Mouse (Mus musculus) liver, embryonic 14.5 days (tissue): ENCODE results near the gene Akr1b3. TPM values are rescaled to one million over a fixed set of nuclear protein-coding genes. Genes with fewer than 3 reads are reported as not detected.

Source experiments
- ATAC-seq: fragments of 200-750 bp; cut with Nextera tagmentation; 2 replicates; pipeline ENCODE4 v1.8.0; 2017; ENCODE audit warnings: moderate number of reproducible peaks, mild to moderate bottlenecking, moderate library complexity; ENCODE audit not compliant: insufficient read depth
- DNase-seq, 3 experiments: peaks; one replicate each; pipeline ENCODE4 v3.0.0-alpha.2; 2012 to 2013; ENCODE audit warnings: low read depth in 3 of 3, low spot score in 3 of 3
- H3K27ac ChIP-seq: fragments of 300-500 bp; sonication (generic); 2 replicates; pipeline ENCODE4 v1.5.1; 2014; ENCODE audit warnings: moderate library complexity, mild to moderate bottlenecking, control low read depth, inconsistent platforms
- H3K27me3 ChIP-seq: fragments of 300-500 bp; sonication (generic); 2 replicates; pipeline ENCODE4 v1.6.1; 2014; ENCODE audit warnings: mild to moderate bottlenecking, low read length, moderate library complexity; ENCODE audit not compliant: control insufficient read depth, insufficient read depth
- H3K36me3 ChIP-seq: fragments of 300-500 bp; sonication (generic); replicated peaks from 2 replicates; pipeline ENCODE4 v1.6.1; 2014; ENCODE audit warnings: low read depth; ENCODE audit not compliant: control insufficient read depth, insufficient read depth
- H3K4me1 ChIP-seq, 2 experiments: fragments of 200-500 bp in 1 of 2; fragments of 300-500 bp in 1 of 2; sonication (generic) in 1 of 2; replicated peaks; 2 replicates each; pipeline ENCODE4 v1.6.1; 2012 to 2014; ENCODE audit warnings: antibody characterized with exemption in 1 of 2, inconsistent platforms in 1 of 2, low read length in 1 of 2; ENCODE audit not compliant: control insufficient read depth in 2 of 2, insufficient read depth in 2 of 2
- H3K4me2 ChIP-seq: fragments of 300-500 bp; sonication (generic); 2 replicates; pipeline ENCODE4 v1.6.1; 2014; ENCODE audit warnings: low read depth, mild to moderate bottlenecking, control low read depth, moderate library complexity
- H3K4me3 ChIP-seq, 2 experiments: fragments of 200-500 bp in 1 of 2; fragments of 300-500 bp in 1 of 2; sonication (generic) in 1 of 2; 2 replicates each; pipeline ENCODE4 v1.5.1; 2012 to 2014; ENCODE audit warnings: low read depth in 2 of 2, low read length in 2 of 2, mild to moderate bottlenecking in 2 of 2, control low read depth in 1 of 2, inconsistent platforms in 1 of 2, moderate library complexity in 1 of 2; ENCODE audit not compliant: insufficient read depth in 1 of 2
- H3K9ac ChIP-seq: fragments of 300-500 bp; sonication (generic); replicated peaks from 2 replicates; pipeline ENCODE4 v1.6.1; 2014; ENCODE audit warnings: mild to moderate bottlenecking, control low read depth, moderate library complexity
- H3K9me3 ChIP-seq: fragments of 300-500 bp; sonication (generic); 2 replicates; pipeline ENCODE4 v1.6.1; 2016; ENCODE audit warnings: low read length, mixed read lengths; ENCODE audit not compliant: control insufficient read depth
- CTCF ChIP-seq: IDR thresholded peaks from 2 replicates; pipeline ENCODE4 v1.5.1; 2016; ENCODE audit warnings: antibody characterized with exemption, low read depth, control low read depth
- EP300 ChIP-seq: IDR thresholded peaks from 2 replicates; pipeline ENCODE4 v1.6.1; 2016; ENCODE audit warnings: antibody characterized with exemption, low read depth
- WGBS: fragments of 180-500 bp; shearing (Covaris S2); extraction: QIAGEN DNeasy Blood & Tissue Kit; methylation state at CpG from one replicate; pipeline ENCODE4 v1.1.7; 2014; ENCODE audit not compliant: insufficient replicate concordance; 5-methylcytosine and 5-hydroxymethylcytosine counted together
- polyA plus RNA-seq, 2 experiments: library from polyadenylated mRNA; depleted of rRNA in 1 of 2; stranded (reverse) in 1 of 2; unstranded in 1 of 2; fragments of >200 nt; fragmentation: Nextera tagmentation in 1 of 2; extraction: Ambion mirVana in 1 of 2; gene quantifications; 2 replicates each; pipeline versions ENCODE4 v1.2.1 to v1.2.3; 2012 to 2014

Gene Akr1b3
- polyA plus RNA-seq, 2 experiments: 32.2 to 50.4 TPM

- ATAC-seq (no peak), DNase-seq (no peak)
- no peak overlapping the region for H3K9ac ChIP-seq
- no peaks in the 10 kb centered on the region for H3K36me3 ChIP-seq
- WGBS: 15% methylated on average over 2 of the region's 2 CpGs
- H3K27ac ChIP-seq: no peak overlapping the region
- H3K9me3 ChIP-seq: no peaks in the 10 kb centered on the region
- TF ChIP-seq CTCF (no peak), EP300 (no peak)
- H3K4me2 ChIP-seq: no peak overlapping the region
- H3K4me1 ChIP-seq: no peaks in the 10 kb centered on the region
- no peaks in the 10 kb centered on the region for H3K27me3 ChIP-seq
- no peak overlapping the region for H3K4me3 ChIP-seq
Observed at GRCm38 (mm10) chr6:34273073-34273472, 44.2 kb downstream of the Akr1b3 start.

- TF ChIP-seq EP300 (no peak), CTCF (no peak)
- Histone ChIP-seq H3K36me3 (no peaks in the 10 kb centered on the region), H3K9me3 (no peaks in the 10 kb centered on the region), H3K4me3 (no peak overlapping the region), H3K4me2 (no peak overlapping the region), H3K27me3 (no peaks in the 10 kb centered on the region), H3K9ac (no peak overlapping the region), H3K4me1 (no peaks in the 10 kb centered on the region), H3K27ac (no peak overlapping the region)
- WGBS: 44% methylated on average over 5 of the region's 5 CpGs
- no peak for DNase-seq
- ATAC-seq: no peak
Observed at GRCm38 (mm10) chr6:34272462-34272861, 44.8 kb downstream of the Akr1b3 start.

- no peaks in the 10 kb centered on the region for H3K4me1 ChIP-seq
- no peak overlapping the region for H3K4me3 ChIP-seq
- no peak overlapping the region for H3K4me2 ChIP-seq
- DNase-seq (no peak), ATAC-seq (no peak)
- H3K9me3 ChIP-seq: no peaks in the 10 kb centered on the region
- H3K27me3 ChIP-seq: no peaks in the 10 kb centered on the region
- H3K27ac ChIP-seq: no peak overlapping the region
- H3K9ac ChIP-seq: no peak overlapping the region
- TF ChIP-seq CTCF (no peak), EP300 (no peak)
- H3K36me3 ChIP-seq: no peaks in the 10 kb centered on the region
- WGBS: 49% methylated on average over 6 of the region's 6 CpGs
Observed at GRCm38 (mm10) chr6:34270717-34271116, 46.6 kb downstream of the Akr1b3 start.

- no peak overlapping the region for H3K9ac ChIP-seq
- ATAC-seq (no peak), DNase-seq (no peak)
- no peaks in the 10 kb centered on the region for H3K27me3 ChIP-seq
- no peak overlapping the region for H3K4me2 ChIP-seq
- H3K9me3 ChIP-seq: no peaks in the 10 kb centered on the region
- H3K36me3 ChIP-seq: no peaks in the 10 kb centered on the region
- no peak overlapping the region for H3K27ac ChIP-seq
- no peak for TF ChIP-seq CTCF
- no peak for TF ChIP-seq EP300
- H3K4me3 ChIP-seq: no peak overlapping the region
- no peaks in the 10 kb centered on the region for H3K4me1 ChIP-seq
- 57% methylated on average over 5 of the region's 5 CpGs for WGBS
Observed at GRCm38 (mm10) chr6:34258546-34258945, 58.7 kb downstream of the Akr1b3 start.

Other genes starting within 250 kb of the Akr1b3 start
- 7.8 and 8.4 TPM in 2 replicates for gene Slc35b4, start 140.4 kb downstream of the Akr1b3 start, polyA plus RNA-seq (2012; rRNA removed)
- gene Slc35b4, start 140.4 kb downstream of the Akr1b3 start, polyA plus RNA-seq (2014; fragmentation: Nextera tagmentation; extraction: Ambion mirVana): 17.0 and 20.6 TPM in 2 replicates
- 3.6 and 4.7 TPM in 2 replicates for gene Akr1b8, start 36.6 kb upstream of the Akr1b3 start, polyA plus RNA-seq (2012; rRNA removed)
- 4.2 and 5.7 TPM in 2 replicates for gene Akr1b8, start 36.6 kb upstream of the Akr1b3 start, polyA plus RNA-seq (2014; fragmentation: Nextera tagmentation; extraction: Ambion mirVana)
- 4.6 and 5.1 TPM in 2 replicates for gene Akr1b10, start 66.7 kb upstream of the Akr1b3 start, polyA plus RNA-seq (2012; rRNA removed)
- gene Akr1b10, start 66.7 kb upstream of the Akr1b3 start, polyA plus RNA-seq (2014; fragmentation: Nextera tagmentation; extraction: Ambion mirVana): 5.0 and 5.5 TPM in 2 replicates
- 1.7 and 2.4 TPM in 2 replicates for gene Akr1b7, start 94.9 kb upstream of the Akr1b3 start, polyA plus RNA-seq (2012; rRNA removed)
- gene Akr1b7, start 94.9 kb upstream of the Akr1b3 start, polyA plus RNA-seq (2014; fragmentation: Nextera tagmentation; extraction: Ambion mirVana): 5.1 and 5.4 TPM in 2 replicates
- gene Bpgm, start 158.7 kb upstream of the Akr1b3 start, polyA plus RNA-seq (2012; rRNA removed): 84.9 and 140 TPM in 2 replicates
- gene Bpgm, start 158.7 kb upstream of the Akr1b3 start, polyA plus RNA-seq (2014; fragmentation: Nextera tagmentation; extraction: Ambion mirVana): 136 and 143 TPM in 2 replicates